Mouse (Mus musculus) small intestine, adult 2 months (tissue): ENCODE measurements around the gene Mid1. TPM values are rescaled to one million over a fixed set of nuclear protein-coding genes. Genes with fewer than 3 reads are reported as not detected.
"Not testable (repeated sequence)": the region's sequence is repeated elsewhere in the genome, so short reads cannot be mapped to it uniquely, and the experiment has no call there.

Experiments used
- H3K27ac ChIP-seq: fragments of 200-500 bp; 2 replicates; pipeline ENCODE4 v1.5.1; 2012; ENCODE audit warnings: low read depth, low read length, control low read depth, inconsistent platforms; ENCODE audit not compliant: insufficient read depth
- H3K27me3 ChIP-seq: fragments of 200-500 bp; 2 replicates; pipeline ENCODE4 v1.6.1; 2012; ENCODE audit warnings: mild to moderate bottlenecking, moderate library complexity, low read length, inconsistent platforms; ENCODE audit not compliant: control insufficient read depth, insufficient read depth
- H3K36me3 ChIP-seq: fragments of 200-500 bp; 2 replicates; pipeline ENCODE4 v1.6.1; 2012; ENCODE audit warnings: mild to moderate bottlenecking, low read length, control low read depth, inconsistent platforms; ENCODE audit not compliant: control insufficient read depth, insufficient read depth
- H3K4me1 ChIP-seq: fragments of 200-500 bp; 2 replicates; pipeline ENCODE4 v1.6.1; 2012; ENCODE audit warnings: low read length, inconsistent platforms, mixed read lengths; ENCODE audit not compliant: control insufficient read depth, insufficient read depth, insufficient read length
- H3K4me3 ChIP-seq: fragments of 200-500 bp; 2 replicates; pipeline ENCODE4 v1.5.1; 2012; ENCODE audit warnings: low read depth, mild to moderate bottlenecking, control low read depth, inconsistent platforms, low read length, moderate library complexity
- CTCF ChIP-seq: fragments of 200-500 bp; IDR thresholded peaks from 2 replicates; pipeline ENCODE4 v1.5.1; 2012; ENCODE audit warnings: low read depth, mild to moderate bottlenecking, control low read depth, inconsistent platforms, low read length, moderate library complexity, mixed read lengths; ENCODE audit not compliant: insufficient replicate concordance, insufficient read length; ENCODE audit errors: extremely low read depth
- POLR2A ChIP-seq: fragments of 200-500 bp; IDR thresholded peaks from 2 replicates; pipeline ENCODE4 v1.6.1; 2012; ENCODE audit warnings: low read depth, mild to moderate bottlenecking, control low read depth, inconsistent platforms, low read length, moderate library complexity
- WGBS: fragments of 180-500 bp; shearing (Covaris S2); methylation state at CpG from one replicate; pipeline ENCODE4 v1.1.7; 2018; 5-methylcytosine and 5-hydroxymethylcytosine counted together
- polyA plus RNA-seq: library from polyadenylated mRNA; depleted of rRNA; stranded (reverse); fragments of >200 nt; gene quantifications from 2 replicates; pipeline ENCODE4 v1.2.3, GENCODE M21; 2012

Mid1 gene
- polyA plus RNA-seq, 1 experiment: 10.8 TPM

- Histone ChIP-seq H3K27ac (no peak overlapping the region), H3K4me3 (no peak overlapping the region), H3K4me1 (no peaks in the 10 kb centered on the region), H3K36me3 (no peaks in the 10 kb centered on the region), H3K27me3 (no peaks in the 10 kb centered on the region)
- 85% methylated on average over 1 of the region's 1 CpGs for WGBS
- TF ChIP-seq POLR2A: no peak
- TF ChIP-seq CTCF: no peak
Measured at GRCm38 (mm10) chrX:169950596-169950995, 265.6 kb downstream of the Mid1 start.

GRCm38 (mm10) chrX:169969337-169969736, 284.3 kb downstream of the Mid1 start:
- H3K4me1 ChIP-seq: no peaks in the 10 kb centered on the region
- TF ChIP-seq CTCF: no peak
- no peak for TF ChIP-seq POLR2A
- WGBS: 100% methylated on average over 1 of the region's 1 CpGs
- no peak overlapping the region for H3K4me3 ChIP-seq
- no peak overlapping the region for H3K27ac ChIP-seq
- no peaks in the 10 kb centered on the region for H3K27me3 ChIP-seq
- H3K36me3 ChIP-seq: no peaks in the 10 kb centered on the region

- 81% methylated on average over 3 of the region's 3 CpGs for WGBS
- H3K4me1 ChIP-seq, H3K36me3 ChIP-seq, H3K27ac ChIP-seq, H3K4me3 ChIP-seq, H3K27me3 ChIP-seq: not testable (repeated sequence)
Measured at GRCm38 (mm10) chrX:169969765-169970164, 284.8 kb downstream of the Mid1 start.

- H3K27ac ChIP-seq, H3K4me3 ChIP-seq, H3K27me3 ChIP-seq, H3K36me3 ChIP-seq, H3K4me1 ChIP-seq: not testable (repeated sequence)
- 84% methylated on average over 7 of the region's 7 CpGs for WGBS
Measured at GRCm38 (mm10) chrX:169970546-169970945, 285.5 kb downstream of the Mid1 start.

- WGBS: 84% methylated on average over 6 of the region's 6 CpGs
- H3K4me1 ChIP-seq, H3K27me3 ChIP-seq, H3K4me3 ChIP-seq, H3K27ac ChIP-seq, H3K36me3 ChIP-seq: not testable (repeated sequence)
Measured at GRCm38 (mm10) chrX:169971562-169971961, 286.6 kb downstream of the Mid1 start.

- WGBS: 72% methylated on average over 2 of the region's 2 CpGs
- not testable (repeated sequence) for H3K36me3 ChIP-seq, H3K4me3 ChIP-seq, H3K4me1 ChIP-seq, H3K27me3 ChIP-seq, H3K27ac ChIP-seq
Measured at GRCm38 (mm10) chrX:169972131-169972530, 287.1 kb downstream of the Mid1 start.

GRCm38 (mm10) chrX:169972791-169973494, 287.9 kb downstream of the Mid1 start:
- H3K27ac ChIP-seq, H3K4me1 ChIP-seq, H3K36me3 ChIP-seq, H3K27me3 ChIP-seq, H3K4me3 ChIP-seq: not testable (repeated sequence)
- WGBS: 69% methylated on average over 6 of the region's 6 CpGs

GRCm38 (mm10) chrX:169973806-169974205, 288.8 kb downstream of the Mid1 start:
- not testable (repeated sequence) for H3K27me3 ChIP-seq, H3K4me1 ChIP-seq, H3K27ac ChIP-seq, H3K4me3 ChIP-seq, H3K36me3 ChIP-seq
- 61% methylated on average over 3 of the region's 3 CpGs for WGBS

- not testable (repeated sequence) for H3K4me1 ChIP-seq, H3K36me3 ChIP-seq, H3K27me3 ChIP-seq, H3K4me3 ChIP-seq, H3K27ac ChIP-seq
- 59% methylated on average over 4 of the region's 4 CpGs for WGBS
Measured at GRCm38 (mm10) chrX:169974456-169974855, 289.5 kb downstream of the Mid1 start.

GRCm38 (mm10) chrX:169974974-169975373, 290.0 kb downstream of the Mid1 start:
- H3K4me1 ChIP-seq, H3K4me3 ChIP-seq, H3K27ac ChIP-seq, H3K27me3 ChIP-seq, H3K36me3 ChIP-seq: not testable (repeated sequence)
- 62% methylated on average over 6 of the region's 6 CpGs for WGBS

- H3K27ac ChIP-seq, H3K36me3 ChIP-seq, H3K27me3 ChIP-seq, H3K4me1 ChIP-seq, H3K4me3 ChIP-seq: not testable (repeated sequence)
- 63% methylated on average over 3 of the region's 3 CpGs for WGBS
Measured at GRCm38 (mm10) chrX:169975681-169976131, 290.7 kb downstream of the Mid1 start.
